Mouse (Mus musculus): ENCODE results near the gene Zbtb33.

Zbtb33 gene

DNA sequence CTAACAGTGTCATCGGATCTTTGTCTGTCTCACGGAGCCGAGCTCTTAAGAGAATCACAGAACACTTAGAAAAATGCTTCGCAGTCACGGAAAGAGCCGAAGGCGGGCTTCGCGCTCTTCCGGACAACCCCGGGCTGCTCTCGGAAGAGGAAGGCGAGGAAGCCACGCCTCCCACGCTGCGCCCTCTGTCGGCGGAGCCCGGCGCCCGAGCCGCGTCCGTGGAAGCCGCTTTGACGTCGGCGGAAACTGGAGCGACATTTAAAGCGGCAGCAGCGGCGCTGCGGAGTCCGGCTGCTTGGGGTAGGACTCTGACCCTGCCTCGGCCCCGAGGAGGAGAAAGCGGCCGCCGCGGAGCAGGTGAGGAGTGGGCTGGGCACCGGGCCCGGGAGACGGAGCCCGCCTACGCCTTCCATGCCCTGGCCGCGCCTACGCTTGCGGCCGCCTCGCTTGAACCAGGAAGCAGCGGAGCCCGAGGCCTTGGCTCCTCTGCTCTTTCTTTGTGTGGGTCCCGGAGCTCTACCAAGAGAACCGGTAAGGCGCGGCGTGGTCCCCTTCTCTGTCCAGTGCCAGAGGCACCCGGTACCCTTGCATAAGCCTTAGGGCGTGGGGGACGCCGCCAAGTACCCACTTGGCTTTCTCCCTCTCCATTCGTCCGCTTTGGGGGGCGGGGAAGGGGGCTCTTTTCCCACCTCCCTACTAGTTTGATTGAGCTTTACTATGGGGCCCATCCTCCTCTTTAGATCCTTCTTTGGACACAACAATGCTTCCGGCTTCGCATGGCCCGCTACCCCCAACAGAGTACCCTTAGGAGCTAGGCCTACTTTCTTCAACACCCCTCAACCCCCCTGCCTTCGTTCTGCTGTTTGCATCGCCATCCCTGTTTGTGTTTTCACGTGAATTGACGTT is at the start of gene Zbtb33:
TSS of gene Zbtb33 (plus strand) at position 242 of the 906 bp plus-strand sequence.
- peak; percentile 82 for DNase-seq (ENCODE audit: low read depth)

DNA sequence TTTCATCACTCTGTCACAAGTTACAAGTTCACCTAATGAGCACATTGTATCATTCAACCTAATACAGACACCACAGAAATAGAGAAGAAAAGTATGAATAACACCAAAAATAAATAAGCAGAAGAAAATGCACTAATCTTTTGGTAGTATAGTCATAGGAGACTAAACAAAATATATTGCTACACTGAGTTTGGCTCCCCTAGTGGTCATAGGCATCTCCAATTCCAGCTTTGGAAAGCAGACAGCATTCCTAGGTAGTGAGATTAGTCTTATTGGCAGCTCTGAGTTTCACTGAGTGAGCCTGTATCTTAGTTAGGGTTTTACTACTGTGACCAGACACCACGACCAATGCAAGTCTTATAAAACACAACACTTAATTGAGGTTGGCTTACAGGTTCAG is 30.5 kb upstream of the Zbtb33 start:
- no peak for DNase-seq (ENCODE audit: low read depth)

DNA sequence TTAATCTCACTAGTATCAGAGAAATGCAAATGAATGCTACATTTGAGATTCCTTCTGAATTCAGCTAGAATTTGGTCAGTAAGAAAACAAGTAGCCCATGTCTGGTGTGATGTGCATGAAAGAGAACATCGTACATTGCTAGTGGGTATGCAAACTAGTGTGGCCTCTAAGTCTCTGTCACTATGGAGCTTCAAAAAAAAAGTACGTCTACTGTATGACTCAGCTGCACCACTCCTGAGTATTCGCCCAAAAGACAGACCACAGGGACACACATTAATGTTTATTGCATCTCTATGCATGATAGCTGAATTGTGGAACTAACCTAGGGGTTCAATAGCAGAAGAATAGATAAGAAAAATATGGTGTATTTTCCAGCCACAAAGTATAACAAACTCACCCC is 24.3 kb upstream of the Zbtb33 start:
- no peak for DNase-seq (ENCODE audit: low read depth)

DNA sequence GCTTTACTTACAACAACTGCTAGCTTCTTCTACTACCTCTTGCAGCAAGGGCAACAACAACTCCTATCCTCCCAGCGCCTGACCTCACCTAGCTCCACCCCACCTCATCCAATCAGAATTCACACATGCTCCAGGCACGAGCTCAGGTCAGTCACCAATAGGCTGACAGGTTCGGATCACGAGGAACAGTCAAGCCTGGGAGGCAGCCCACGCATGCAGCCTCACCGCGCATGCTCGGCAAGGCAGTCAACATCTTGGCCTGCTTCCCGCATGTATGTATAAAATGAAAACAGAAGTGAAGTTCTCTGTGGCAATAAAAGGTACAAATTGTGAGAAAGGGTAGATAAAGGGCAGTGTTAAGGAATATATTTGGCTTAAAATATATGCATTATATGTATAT is 23.5 kb upstream of the Zbtb33 start:
- no peak for DNase-seq (ENCODE audit: low read depth)

DNA sequence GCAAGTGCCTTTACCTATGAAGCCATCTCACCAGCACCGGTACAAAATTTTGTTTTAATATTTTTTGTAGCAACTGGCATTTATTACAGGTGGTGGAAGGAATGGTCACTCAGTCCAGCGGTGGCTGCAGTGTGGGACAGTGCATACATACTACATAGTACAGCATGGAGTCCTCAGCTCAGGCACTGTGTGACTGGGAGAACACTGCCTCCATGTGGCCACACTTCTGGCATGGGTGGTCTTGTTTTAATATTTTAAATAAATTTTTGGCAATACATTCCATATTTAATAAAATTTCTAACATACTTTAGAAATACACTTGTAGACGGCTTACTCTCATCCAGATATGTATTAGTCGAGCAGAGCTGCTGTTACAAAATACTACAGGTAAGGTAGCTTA is 23.0 kb upstream of the Zbtb33 start:
- DNase-seq (ENCODE audit: low read depth), result no peak

DNA sequence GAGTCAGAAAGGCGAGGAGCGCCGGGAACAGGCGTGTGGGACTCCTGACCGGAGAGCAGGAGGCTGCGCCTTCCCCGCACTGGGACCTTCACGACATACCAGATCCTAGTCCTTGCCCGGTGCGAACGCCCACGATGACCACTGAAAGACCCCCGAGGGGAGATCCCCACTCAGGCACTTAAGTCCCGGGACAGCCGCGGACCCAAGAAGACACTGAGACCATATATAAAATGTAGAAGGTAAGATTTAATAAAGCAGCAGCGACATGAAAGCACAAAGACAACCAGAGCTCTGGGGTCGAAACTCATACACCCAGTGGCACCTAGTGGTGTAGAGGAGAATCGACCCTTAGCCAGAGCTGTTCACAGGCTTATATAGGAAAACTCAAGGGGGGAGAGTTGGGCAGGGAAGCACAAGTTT is 9.7 kb upstream of the Zbtb33 start:
- DNase-seq (ENCODE audit: low read depth), result peak; percentile 62

DNA sequence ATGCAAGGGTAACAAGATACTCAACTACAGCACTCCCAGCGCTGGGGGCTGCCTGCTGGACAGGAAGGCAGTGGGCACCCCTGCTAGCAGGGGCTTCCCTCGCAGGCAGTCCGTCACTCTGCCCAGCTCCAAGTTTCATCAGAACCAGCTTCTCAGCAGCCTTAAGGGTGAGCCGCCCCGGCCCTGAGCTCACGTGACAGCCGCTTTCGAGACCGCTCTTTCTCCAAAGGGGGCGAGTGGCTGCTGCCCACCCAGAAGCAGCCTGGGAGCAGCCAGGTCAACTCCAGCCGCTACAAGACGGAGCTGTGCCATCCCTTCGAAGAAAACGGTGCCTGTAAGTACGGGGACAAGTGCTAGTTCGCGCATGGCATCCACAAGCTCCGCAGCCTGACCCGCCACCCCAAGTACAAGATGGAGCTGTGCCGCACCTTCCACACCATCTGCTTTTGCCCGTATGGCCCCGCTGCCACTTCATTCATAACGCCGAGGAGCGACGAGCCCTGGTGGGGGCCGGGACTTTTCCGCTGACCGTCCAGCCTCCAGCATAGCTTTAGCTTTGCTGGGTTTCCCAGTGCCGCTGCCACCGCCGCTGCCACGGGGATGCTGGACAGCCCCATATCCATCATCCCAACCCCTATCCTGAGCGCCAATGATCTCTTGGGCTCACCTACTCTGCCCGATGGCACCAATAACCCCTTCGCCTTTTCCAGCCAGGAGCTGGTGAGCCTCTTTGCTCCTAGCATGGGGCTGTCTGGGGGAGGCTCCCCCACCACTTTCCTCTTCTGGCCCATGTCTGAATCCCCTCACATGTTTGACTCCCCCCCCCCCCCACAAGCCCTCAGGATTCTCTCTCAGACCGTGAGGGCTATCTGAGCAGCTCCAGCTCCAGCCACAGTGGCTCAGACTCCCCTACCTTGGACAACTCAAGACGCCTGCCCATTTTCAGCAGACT is 8.7 kb upstream of the Zbtb33 start:
- DNase-seq (ENCODE audit: low read depth), result no peak

DNA sequence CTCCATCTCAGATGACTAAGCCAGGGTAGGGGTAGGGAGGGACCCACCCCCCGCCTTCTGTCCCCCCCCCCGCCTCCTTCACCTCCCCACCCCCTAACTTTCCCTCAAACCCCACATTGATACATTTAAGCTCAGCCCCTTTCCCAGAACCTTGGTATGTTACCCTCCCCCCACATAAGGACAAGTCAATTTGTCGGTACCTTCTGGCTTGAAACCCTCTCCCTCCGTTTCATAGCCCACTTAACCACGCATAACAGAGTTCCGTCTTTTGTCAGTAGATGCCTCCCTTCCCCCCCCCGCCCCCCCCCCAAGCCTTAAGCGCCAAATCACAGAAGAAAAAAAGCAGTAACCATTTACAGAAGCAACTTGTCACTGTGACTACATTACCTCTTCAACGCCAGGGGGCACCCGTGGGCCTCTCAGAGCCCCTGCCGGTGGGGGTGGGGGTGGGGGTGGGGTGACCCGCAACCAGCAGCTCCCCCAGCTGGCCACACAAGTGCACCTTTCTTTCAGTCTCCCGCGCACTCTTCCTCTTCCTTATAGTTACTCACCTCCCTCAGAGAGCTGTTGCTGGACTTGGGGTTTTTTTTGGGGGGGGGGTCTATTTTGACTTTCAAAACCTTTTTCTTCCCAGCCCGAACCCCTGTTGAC is 7.9 kb upstream of the Zbtb33 start:
- DNase-seq (ENCODE audit: low read depth), result peak; percentile 56

DNA sequence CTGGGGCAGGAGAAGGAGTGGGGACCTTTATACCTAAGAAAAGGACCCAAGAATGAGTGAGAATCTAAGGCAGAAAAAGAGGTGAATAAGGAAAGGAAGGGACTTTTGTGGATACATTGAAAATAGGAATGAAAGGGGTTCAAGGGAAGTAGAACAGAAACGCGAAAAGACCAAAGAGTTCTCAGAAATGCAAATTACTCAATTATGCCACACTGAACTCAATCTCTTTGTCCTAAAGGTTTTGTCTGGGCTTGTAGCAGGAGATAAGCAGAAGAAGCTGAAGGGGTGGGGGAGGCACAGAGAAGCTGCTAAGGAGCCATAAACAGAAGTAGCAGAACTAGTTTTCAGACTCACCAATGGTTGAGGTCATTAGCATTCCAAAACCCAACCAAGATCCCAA is 4.1 kb upstream of the Zbtb33 start:
- no peak for DNase-seq (ENCODE audit: low read depth)

DNA sequence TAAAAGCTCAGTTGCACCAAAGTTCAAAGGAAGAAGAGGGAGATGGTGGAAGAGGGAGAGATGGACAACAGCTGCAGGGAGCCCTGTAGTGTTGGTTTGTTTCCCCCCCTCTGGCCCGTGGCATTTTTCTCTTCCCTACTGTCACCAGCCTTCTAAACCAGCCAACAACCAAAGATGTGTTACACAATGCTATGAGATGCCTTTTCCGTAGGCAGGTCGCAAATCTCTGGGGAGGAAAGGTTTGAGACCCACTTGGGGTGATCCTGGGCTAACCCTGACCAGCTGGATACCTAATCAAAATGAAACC is 818 bp downstream of the Zbtb33 start:
- DNase-seq (ENCODE audit: low read depth), result peak; percentile 17

DNA sequence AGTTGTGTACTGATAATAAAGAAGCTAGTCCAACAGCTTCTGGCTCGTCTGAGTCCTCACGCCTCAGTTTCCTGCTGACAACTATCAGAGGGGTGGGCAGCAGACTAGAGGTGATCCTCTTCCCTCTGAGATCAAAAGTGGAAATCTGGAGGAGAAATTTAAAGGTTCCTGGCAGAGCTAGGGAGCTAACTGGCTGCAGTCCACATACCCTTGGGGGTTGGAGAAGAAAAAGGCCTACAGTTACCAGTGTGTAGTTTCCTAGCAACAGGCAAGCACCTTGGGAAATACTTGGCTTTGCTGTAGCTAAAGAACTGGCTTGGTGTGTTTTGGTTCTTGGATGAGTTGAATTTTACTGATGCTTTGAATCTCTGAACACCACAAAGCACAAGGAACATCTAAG is 12.2 kb downstream of the Zbtb33 start:
- DNase-seq (ENCODE audit: low read depth), result no peak

DNA sequence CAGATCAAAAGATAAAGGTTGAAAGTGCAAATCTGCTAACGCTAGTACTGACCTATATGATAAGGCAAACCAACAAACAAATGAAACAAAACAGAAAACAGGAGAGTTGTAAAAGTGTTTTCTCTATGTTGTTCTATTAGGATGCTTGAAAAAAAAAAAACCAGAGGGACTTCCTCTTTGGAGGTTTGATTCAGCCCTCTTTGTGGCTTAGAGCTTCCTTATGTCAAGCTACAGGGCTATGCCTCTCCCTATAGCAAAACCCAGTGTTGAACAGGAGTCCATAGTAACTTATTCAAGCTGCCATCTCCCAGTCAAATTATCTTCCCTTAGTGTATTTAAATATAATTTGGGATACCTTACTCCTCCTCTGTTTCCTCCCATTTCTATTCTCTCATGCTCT is 17.8 kb downstream of the Zbtb33 start:
- DNase-seq (ENCODE audit: low read depth), result peak; percentile 42

DNA sequence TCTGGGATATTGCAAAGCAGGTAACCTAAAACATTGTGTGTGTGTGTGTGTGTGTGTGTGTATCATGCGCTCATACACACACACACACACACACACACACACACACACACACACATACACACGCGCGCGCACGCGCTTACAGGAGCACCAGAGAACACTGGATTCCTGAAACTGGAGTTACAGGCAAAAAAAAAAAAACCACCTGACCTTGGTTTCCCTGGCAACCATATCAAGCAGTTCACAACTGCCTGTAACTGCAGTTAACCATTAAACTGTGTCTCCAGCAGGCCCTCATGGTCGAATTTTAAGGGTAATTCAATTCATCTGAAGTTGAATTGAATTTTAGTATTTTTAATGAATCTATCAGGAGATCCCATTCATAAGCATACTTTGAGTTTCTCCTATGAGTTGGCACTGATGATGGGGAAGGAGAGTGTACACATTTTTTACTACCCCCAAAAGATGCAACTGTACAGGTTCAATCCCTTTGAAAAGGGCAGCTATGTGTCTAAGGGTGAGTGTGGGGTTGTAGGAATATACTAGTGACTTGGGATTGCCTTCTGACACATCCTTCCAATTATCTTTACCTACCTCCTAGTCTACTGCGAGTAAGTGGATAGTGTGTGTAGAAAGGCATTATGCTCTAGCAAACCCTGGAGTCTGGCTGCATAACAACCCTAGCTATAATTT is 27.5 kb downstream of the Zbtb33 start:
- no peak for DNase-seq (ENCODE audit: low read depth)

DNA sequence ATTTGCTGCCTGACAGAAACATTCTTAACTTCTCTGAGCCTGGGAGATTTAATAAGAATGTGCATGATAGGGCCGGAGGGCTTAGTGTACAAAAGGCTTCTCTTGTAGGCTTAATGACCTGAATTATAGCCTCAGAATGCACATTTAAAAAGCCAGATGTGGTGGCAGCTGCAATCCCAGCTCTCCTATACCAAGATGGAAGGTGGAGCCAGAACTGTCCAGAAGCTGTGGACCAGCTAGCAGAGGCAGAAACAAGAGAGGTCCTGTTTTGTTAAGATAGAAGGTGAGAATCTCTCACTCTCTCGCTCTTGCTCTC is 28.0 kb downstream of the Zbtb33 start:
- no peak for DNase-seq (ENCODE audit: low read depth)

DNA sequence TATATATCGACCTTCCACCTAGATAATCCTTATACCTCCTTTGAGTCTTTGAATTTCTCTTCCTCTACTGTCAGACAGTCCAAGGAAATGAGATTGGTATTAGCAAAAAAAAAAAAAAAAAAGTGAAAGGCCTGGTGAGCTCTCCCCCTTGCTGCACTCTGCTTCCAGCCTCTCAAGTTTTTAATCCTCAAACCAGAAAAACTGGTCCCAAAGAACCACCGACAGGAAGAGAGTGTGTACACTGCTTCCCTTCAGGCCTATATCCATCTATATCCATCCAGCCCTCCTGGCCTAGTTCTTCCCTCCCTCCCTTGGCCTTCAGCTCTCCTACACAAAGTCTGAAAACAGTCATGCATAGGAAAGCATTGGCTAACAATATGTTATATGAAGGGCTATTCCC is 33.2 kb downstream of the Zbtb33 start:
- no peak for DNase-seq (ENCODE audit: low read depth)

DNA sequence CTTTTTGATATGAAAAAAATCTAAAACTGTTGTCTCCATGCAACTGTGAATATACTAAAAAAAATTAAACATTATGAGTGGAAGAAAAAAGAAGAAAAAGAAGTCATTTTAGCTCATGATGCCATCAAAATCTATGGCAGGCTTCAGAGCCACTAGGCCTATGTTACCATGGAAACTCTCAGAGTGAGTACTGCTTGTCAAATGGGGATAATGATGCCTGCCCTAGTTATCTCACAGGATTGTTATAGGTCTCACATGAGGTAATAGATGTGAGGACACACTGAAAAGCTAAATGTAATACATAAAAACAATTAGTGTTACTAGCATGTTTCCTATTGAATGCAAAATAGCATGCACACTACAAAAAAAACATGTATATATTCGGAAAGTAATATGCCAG is 40.3 kb downstream of the Zbtb33 start:
- no peak for DNase-seq (ENCODE audit: low read depth)

DNA sequence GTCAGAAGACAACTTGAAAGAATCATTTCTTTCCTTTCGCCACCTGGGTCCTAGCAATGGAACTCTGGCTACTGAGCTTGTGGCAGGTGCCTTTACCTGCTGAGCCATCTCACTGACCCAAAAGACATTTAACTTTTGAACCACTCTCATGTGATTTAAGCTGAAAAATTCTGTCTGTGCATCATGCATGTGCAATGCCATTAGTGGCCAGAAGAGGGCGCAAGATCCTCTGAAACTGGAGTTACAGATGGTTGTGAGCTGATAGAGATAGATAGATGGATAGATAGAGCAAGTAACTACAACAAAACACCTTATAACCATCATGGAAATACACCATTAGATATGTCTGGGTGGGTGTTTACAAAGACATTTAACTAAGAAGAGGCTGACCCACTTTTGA is 48.1 kb downstream of the Zbtb33 start:
- DNase-seq (ENCODE audit: low read depth), result peak; percentile 24
